Mouse (Mus musculus) large intestine, adult 2 months (tissue): ENCODE data around the gene Tgfb1. TPM values are rescaled to one million over a fixed set of nuclear protein-coding genes. Genes with fewer than 3 reads are reported as not detected.
A peak's percentile ranks its signal among the peaks of the same experiment; 100 is the strongest.
"Not testable (repeated sequence)": the region's sequence is repeated elsewhere in the genome, so short reads cannot be mapped to it uniquely, and the experiment has no call there.

Source experiments
- DNase-seq: peaks from one replicate; pipeline ENCODE4 v3.0.0-alpha.2; 2012; ENCODE audit warnings: low read depth, low spot score
- WGBS: fragments of 180-500 bp; shearing (Covaris S2); methylation state at CpG from one replicate; pipeline ENCODE4 v1.1.7; 2018; 5-methylcytosine and 5-hydroxymethylcytosine counted together
- polyA plus RNA-seq: library from polyadenylated mRNA; depleted of rRNA; stranded (reverse); fragments of >200 nt; gene quantifications from 2 replicates; pipeline ENCODE4 v1.2.3, GENCODE M21; 2012

Gene Tgfb1
- polyA plus RNA-seq, 1 experiment, result 18.3 TPM

DNA sequence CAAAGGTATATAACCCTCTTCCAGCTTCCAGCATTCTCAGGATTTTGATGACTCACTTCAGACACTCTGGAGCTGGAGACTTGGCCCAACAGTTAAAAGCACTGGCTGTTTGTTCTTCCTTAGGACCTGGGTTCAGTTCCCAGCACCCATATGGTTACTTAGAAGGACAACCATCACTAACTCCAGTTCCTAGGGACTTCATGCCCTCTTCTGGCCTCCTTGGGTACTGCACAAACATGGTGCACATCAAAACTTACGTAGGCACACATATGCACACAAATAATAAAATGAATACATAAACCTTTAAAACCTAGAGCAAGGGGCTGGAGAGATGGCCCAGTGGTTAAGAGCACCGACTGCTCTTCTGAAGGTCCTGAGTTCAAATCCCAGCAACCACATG, 15.5 kb downstream of the Tgfb1 start:
- no peak for DNase-seq
- 93% methylated on average over 2 of the region's 2 CpGs for WGBS

DNA sequence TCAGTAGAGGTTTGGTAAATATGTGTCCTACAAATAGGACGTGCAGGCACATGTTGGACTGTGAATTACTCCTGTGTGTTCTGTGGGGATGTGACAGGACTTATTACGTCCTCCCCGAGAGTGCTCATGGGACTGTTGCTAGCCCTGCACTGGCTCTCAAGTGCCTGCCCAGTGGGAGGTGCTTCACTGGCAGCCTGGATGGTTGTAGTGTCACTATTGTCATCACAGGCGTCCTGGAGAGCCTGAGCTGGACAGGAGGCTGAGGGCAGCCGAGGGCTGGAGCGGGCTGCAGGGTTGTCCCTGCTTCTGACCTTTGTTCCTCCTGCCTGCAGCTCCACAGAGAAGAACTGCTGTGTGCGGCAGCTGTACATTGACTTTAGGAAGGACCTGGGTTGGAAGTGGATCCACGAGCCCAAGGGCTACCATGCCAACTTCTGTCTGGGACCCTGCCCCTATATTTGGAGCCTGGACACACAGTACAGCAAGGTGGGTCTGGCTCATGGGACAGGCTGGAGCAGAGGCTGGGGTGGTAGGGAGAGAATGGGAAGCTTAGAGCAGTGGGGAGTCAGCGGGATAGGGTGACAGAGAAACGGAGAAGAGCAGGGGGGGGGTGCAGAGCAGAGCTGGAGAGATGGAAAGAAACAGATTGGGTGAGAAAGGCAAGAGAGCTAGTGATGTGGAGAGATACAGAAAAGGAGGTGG, 17.1 kb downstream of the Tgfb1 start:
- no peak for DNase-seq
- whole genome bisulfite sequencing, result 61% methylated on average over 10 of the region's 10 CpGs

DNA sequence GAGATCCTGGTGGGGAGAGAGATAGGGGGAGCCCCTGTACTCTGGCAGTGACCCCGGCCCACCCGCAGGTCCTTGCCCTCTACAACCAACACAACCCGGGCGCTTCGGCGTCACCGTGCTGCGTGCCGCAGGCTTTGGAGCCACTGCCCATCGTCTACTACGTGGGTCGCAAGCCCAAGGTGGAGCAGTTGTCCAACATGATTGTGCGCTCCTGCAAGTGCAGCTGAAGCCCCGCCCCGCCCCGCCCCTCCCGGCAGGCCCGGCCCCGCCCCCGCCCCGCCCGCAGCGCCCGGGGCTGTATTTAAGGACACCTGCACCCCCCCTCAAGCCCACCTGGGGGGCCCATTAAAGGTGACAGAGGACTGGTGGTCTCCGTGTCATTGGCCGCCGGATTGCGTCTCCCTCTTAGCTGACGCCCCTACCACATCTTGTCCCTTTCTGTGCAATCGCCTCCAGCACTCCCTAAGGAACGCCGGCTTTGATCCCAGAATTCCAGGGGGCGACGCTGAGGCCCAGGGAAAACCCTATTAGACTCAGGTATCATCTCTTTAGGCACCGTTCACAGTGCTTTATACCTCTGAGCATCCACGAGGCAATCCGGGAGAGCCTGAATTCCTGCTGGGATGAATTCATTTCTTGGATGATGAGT, 18.0 kb downstream of the Tgfb1 start:
- WGBS, result 27% methylated on average over 37 of the region's 37 CpGs
- DNase-seq, result no peak

DNA sequence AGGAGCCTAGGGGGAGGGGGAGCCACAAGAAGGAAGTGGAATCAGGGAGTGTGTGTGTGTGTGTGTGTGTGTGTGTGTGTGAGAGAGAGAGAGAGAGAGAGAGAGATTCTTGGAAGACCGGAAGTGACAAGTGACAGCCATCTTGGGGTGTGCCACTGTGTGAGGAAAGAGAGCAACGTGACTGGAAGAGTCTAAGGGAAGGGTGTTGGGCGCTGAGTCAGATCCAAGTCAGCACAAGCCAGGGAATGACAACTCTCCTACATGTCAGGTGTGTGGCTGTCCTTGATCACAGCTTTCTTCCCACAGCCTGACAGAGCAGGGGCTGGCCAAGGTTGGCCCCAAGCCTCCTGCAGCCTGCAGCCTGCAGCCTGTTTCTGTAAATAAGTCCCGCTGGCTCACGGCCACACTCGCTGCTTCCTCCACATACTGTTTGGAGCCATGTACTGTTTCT, 19.0 kb downstream of the Tgfb1 start:
- WGBS, result 36% methylated on average over 6 of the region's 6 CpGs
- DNase-seq, result no peak

DNA sequence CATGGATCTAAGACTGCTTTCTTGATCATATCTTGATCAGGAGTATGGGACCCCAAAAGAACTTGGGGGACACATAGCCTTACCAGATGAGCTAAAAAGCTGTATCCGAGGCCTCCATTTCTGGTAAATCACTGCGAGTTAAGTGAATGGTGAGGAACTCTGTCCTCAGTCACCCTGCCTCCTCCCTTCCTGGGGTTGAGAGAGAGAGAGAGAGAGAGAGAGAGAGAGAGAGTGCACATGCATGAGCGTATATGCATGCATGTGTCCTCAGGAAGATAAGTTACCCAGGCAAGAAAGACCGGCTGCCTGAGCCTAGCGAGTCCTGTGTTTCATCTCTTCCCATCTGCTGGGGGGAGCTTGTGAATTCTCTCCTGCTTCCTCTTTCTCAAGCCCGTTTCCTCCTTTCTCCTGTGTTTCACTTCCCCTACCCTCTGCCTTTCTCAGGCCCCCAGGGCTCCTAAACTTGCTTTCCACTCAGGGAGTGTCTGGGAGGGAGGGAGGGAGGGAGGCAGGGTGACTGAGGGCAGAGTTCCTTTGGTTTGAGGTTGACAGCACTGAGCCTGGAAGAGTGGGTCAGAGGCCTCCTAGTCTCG, 19.9 kb downstream of the Tgfb1 start:
- WGBS, result 70% methylated on average over 7 of the region's 7 CpGs
- DNase-seq, result no peak

DNA sequence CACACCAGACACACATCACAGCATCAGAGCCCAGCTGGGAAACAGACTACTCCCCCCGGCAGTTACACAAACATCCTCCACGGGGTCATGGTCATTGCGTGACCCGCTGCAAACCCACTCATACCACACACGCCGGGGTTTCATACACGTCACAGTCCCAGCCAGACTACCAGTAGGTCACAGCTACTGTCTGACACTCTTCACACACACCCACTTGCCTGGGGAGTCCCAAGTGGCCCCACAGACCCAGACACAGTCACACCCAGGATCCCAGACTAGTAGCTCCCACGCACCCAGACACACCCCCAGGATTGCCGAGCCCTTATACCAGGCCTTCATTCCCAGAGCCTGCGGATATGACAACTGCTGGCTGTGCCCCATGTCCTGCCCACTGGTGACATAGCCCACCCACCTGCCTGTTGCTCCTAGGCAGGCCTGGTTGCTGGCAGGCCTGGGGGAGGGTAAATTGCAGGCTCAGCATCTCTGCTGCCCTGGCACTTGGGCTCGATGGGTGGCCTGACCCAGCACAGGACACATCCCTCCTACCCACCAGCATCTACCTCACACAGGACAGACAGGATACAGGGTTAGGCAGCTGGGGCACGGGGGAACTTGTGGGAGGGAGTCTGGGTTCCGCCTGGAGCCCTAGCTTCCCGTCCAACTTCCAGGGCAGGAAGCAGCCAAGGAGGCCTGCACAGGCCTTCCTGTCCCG, 20.9 kb downstream of the Tgfb1 start:
- DNase-seq, result no peak
- 58% methylated on average over 15 of the region's 15 CpGs for WGBS

DNA sequence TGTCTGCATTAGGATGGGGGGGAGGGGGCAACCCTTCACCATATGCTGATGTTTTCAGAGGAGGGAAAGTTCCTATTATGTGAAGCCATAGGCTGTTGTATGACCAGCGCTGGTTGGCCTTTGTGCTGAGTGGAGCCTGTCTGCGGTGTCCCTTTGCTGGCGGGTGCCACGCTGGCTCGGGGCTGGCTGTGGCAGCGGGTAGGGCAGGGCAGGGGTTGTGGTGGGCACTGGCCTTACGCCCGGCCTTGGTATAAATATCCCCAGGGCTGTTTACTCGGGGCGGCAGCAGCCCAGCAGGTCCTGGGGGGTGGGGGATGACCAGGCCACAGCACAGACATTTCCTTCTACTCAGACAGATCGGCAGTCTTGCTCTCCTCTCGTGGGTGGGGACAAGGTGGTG, 23.2 kb downstream of the Tgfb1 start:
- 19% methylated on average over 12 of the region's 12 CpGs for WGBS
- DNase-seq, result no peak

DNA sequence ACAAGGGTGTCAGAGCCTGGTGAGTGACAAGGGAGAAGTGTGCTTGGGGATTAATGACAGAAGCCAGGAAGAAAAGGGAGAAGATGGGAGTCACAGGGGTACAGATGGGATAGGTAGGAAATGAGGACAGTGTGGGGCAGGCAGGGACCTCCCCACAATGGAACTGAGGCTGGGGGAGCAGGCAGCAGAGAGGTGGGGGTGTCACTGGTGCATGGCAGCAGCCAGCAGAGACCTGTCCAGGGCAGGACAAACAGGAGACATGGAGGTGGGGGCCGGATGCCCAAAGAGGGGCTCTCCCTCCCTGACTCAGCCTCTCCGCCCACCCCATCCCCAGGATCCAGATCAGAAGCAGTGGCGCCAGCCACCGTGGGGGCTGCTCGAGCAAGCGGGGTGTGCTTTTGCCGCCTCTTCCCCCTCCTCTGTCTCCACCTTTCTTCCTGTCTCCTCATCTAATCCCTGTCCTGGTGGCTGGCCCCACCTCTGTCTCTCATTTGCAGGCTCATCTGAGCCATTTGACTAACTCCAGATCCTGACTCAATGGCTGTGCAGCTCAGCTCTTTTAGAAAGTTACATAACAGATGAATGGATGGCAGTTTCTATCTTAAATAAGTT, 23.8 kb downstream of the Tgfb1 start:
- DNase-seq, result no peak

DNA sequence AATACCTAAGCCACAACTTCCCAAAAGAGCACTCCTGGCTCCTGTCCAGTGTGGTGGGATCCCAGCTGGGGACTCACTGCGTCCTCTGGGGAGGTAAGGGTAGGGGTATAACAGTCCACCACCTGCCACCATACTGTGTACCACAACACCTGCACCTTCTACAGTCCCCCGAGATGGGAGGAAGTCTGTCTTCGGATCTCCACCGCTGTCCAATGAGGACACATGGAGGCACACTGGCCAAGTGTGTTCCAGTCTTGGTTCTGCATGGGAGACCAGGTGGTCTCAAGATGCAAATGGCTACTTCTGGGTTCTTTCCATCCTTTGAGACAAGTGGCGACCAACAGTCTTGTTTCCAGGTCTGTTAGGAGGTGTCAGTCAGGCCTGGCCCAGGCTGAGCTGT, 24.4 kb downstream of the Tgfb1 start:
- no peak for DNase-seq
- WGBS, result 68% methylated on average over 5 of the region's 5 CpGs

More for the DNA sequence above, 23.8 kb downstream of the Tgfb1 start:
- 22% methylated on average over 7 of the region's 7 CpGs for WGBS

DNA sequence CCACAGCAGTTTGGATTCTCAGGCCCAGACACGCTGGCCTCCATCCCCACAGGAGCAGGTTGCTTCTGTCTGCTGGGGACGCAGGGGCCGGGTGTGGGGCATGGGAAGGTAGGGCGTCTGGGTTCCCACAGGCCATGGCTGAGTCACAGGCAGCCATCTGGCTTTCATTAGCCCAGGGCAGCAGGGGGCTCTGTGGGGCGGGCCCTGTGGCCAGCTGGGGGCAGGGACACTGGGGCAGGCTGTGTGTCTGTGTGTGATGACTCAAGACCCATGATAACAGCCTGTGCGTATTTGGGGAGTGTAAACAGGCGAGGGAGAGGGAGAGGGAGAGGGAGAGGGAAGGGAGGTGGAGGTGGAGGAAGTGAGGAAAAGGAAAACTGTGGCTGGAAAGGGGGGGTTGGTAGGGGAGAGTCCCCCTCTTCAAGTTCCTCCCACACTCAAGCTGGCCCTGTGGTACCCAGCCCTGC, 25.0 kb downstream of the Tgfb1 start:
- no peak for DNase-seq
- WGBS, result 34% methylated on average over 7 of the region's 7 CpGs

DNA sequence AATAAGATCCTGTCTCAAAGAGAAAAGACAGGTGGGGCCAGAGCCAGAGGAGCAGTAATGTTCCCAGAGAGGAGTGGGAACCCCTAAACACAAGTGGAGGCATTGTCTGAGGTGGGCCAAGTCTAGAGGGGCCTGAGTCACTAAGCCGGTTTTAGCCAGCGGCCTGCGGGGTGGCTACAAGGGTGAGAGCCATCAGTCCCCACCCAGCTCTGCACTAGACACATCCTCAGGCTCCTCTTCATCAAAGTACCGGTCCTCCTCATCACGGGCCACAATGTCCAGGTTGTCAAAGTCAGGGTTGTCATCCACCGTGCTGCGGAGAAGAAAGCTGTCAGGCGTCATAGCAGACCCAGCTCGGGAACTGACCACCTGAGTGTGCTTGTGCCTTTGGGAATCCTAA, 26.0 kb downstream of the Tgfb1 start:
- WGBS, result 91% methylated on average over 9 of the region's 9 CpGs
- no peak for DNase-seq

DNA sequence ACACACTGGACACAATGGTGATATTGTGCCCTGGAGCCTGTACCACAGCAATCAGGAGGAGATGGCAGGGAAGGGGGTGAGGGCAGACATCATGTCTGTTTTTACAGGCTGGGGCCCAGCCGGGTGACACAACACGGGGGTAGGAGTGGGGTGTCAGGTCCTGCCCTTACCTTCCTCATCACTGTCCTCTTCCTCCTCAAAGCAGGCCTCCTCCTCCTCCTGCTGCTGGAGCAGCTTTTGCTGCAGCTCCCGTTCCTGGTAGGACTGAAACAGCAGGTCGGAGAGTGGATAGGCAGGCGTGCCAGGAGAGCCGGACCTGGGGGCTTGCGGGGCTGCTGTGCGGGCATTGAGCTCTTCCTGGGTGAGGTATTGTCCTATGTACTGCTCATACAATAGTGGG, 27.8 kb downstream of the Tgfb1 start:
- DNase-seq, result no peak
- WGBS, result 89% methylated on average over 8 of the region's 8 CpGs

DNA sequence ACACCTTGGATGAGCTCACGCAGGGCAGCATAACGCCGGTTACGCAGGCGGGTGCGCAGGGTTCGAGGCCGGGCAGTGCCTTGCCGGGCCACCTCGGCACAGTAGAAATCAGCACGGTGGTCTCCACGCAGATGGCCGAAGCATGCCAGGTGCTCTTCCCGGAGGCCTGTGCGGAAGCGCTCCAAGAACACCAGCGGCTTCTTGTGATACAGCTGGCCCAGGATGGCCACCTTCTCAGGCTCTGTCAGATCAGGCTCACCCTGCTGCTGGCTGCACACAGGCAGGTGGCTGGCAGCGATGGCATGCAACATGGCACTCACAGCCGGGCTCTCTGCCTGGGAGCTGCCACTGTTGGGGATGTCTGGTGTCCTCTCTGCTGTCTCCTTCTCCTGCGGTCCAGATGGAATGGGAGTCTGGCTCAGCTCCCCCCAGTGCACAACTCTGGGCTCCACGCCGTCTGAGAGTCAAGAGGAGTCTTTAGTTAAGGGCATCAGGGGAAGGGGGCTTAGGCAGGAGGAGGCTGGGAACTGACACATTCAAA, 29.0 kb downstream of the Tgfb1 start:
- 96% methylated on average over 22 of the region's 22 CpGs for WGBS
- DNase-seq, result no peak

DNA sequence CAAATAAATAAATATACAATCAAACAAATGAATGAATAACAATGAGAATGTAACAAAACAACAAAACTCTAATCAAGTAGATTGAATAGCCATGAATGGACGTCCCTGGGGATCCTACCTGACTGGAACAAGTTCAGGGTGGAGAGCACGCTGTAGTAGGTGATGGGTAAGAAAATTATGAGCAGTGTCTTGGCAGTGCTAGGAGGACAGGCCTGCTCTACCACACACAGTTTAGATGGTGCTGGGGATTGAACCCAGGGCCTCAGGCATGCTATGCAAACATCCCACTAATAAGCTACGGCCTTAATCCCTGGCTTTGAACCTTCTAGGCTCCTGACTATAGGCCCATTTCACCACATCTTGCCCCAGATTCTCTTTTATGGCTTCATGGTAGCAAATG, 30.7 kb downstream of the Tgfb1 start:
- 82% methylated on average over 3 of the region's 3 CpGs for WGBS

DNA sequence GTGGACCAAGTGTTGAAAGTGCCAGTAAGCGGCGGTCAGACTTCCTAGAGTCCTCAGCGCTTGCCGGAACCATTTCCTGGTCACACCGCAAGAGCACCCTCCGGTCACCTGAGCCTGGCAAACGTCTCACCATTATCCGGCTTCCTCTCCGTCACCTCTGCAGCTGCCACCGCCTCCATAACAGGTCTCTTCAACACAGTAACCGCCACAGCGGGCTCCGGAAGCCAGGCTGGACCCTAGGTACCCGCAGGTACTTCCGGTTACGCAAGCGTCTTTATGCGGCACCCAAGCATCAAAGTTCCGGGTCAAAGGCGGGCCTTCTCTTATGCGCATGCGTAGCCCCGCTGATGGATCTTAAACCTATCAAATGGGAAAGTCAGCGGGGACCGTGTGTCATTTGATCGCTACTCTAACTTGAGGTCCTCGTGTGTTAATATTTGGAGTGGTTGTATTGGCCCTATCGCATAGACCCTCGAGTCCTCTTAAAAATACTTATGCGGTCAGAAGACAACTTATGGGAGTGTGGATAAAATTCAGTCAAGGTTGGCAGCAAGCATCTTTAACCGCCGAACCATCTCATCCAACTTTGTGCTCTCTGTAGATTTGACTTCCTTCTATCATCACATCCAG, 32.1 kb downstream of the Tgfb1 start, which contains the start of gene Ccdc97:
Gene Ccdc97 (minus strand): TSS at position 301 of the 630 bp plus-strand sequence.
- 4% methylated on average over 32 of the region's 32 CpGs for WGBS
- DNase-seq, result peak; percentile 94

More for the DNA sequence above, 30.7 kb downstream of the Tgfb1 start:
- DNase-seq, result no peak

DNA sequence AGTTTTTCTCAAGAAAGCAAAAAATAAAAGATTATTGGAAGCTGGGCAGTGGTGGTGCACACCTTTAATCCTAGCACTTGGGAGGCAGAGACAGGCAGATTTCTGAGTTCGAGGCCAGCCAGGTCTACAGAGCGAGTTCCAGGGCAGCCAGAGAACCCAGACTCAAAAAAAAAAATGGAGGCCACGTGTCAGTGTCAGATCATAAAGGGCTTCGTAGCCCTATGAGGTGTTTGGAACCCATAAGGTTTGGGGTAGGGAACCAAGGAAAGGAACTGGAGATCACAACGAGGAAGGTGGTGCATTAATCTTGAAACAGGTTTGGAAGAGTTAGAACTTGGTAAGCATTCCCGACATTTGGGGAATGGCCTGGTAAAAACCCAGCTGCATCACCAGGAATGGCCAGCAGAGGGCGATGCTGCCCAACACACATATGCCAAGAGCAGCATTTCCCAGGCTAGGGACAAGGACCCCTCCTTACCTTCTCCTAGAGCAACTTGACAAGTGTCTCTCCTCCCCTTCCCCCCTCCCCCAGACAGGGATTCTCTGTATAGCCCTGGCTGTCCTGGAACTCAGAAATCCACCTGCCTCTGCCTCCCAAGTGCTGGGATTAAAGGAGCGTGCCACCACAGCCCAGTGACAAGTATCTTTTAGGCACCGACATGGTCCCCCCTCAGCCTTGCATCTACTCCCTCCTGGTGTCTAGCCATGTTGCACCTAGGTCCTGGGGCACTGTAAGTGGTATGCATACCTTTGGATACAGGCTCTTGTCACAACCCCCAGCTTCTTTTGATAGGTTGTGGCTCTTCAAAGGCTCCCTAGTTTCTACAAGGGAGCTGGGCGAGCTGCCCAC, 33.2 kb downstream of the Tgfb1 start:
- WGBS, result 52% methylated on average over 10 of the region's 10 CpGs
- no peak for DNase-seq

DNA sequence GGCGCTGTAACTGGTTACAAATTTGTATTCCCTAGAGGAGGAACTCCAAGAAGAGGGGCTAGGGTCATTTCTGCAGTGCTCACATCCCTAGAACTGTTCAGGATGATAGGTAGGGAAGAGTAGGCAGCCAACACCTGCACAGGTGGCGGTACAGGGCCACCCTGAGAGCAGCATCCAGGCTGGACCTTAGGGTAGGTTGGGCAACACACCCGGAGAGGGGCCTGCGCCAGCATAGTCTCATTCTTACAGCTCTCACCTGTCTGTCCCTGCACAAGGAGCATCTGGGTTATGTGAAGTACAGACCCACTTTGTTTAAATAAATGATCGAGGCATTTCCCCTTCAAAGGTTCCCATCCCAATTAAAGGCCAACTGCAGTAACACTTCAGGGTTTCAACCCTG, 34.0 kb downstream of the Tgfb1 start:
- 71% methylated on average over 5 of the region's 5 CpGs for WGBS
- DNase-seq, result no peak

DNA sequence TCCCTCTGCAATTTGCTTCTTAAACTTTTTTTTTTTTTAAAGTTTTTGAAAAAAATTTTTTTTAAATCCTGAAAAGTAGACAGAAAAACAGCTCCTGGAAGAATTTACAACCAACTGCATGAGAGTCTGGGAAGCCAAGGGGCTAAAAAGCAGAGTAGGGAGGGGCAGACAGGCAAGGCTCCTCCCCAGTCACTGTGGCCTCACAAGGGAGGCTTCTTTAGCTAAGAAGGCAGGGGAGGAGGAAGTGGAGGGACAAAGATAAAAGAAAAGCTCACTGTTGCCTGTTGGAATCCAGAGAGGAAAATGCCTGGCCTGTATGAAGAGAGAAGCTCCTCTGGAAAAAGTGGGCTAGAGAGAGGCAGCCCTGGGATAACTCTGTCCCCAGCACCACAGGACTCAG, 35.0 kb downstream of the Tgfb1 start:
- DNase-seq, result not testable (repeated sequence)
